Mouse (Mus musculus): ENCODE measurements around the gene Hccs. TPM values are rescaled to one million over a fixed set of nuclear protein-coding genes. Genes with fewer than 3 reads are reported as not detected.

The Hccs gene
- polyA plus RNA-seq (2012; fragmentation: generic; extraction: Trizol) = 8.5 TPM

DNA sequence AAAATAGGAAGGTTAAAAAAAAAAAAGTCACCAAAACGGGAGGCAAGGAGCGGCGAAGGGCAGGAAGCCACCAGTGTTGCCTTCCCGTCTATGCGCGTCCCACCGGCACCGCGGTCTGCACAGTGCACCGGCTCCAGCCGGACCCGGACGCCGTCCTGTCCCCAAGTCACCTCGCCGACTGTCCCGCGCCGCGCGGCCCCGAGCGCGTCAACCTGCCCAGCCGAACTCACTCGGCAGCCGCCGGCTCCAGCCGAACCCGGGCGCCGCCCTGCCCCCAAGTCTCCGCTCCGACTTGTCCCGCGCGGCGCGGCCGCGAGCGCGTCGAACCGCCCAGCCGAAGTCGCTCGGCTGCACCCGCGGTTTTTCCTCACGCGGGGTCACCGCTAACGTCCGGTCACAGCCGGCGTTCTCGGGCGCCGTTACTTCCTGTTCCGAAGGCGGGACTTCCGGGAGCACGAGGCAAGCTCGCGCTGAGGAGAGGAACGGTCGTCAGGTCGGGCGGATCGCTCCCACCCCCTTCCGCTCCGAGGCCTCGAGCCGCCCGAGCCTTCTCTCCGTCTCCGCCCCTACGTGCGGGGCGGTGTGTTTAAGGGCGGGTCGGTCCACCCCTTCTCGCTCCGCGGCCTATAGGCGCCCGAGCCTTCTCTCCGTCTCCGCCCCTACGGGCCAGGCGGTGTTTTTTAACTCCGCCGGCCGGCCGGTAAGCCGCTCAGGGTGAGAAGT lies at the start of gene Hccs:
TSS of gene Hccs (minus strand) at position 428 of the 723 bp plus-strand sequence.
- no peak for TF ChIP-seq USF1 (IDR thresholded peaks at IDR 0.05; ENCODE audit: low read depth)
- TF ChIP-seq CEBPB (IDR thresholded peaks at IDR 0.05; ENCODE audit: insufficient read depth, poor library complexity, severe bottlenecking) = no peak
- TF ChIP-seq REST (IDR thresholded peaks at IDR 0.05; ENCODE audit: insufficient read depth, insufficient read length) = no peak
- no peak for TF ChIP-seq SRF (IDR thresholded peaks at IDR 0.05; ENCODE audit: control insufficient read depth, insufficient read length, low read depth)
- TF ChIP-seq TCF12 (IDR thresholded peaks at IDR 0.05; ENCODE audit: insufficient read depth, poor library complexity, severe bottlenecking) = no peak
- no peak for TF ChIP-seq MAX (IDR thresholded peaks at IDR 0.05; ENCODE audit: low read depth)
- TF ChIP-seq E2F4 (IDR thresholded peaks at IDR 0.05; ENCODE audit: insufficient read depth) = peak; percentile 80
- no peak for TF ChIP-seq POLR2AphosphoS2 (IDR thresholded peaks at IDR 0.05; ENCODE audit: insufficient read length, low read depth)
- no peak for TF ChIP-seq TCF3 (IDR thresholded peaks at IDR 0.05; ENCODE audit: insufficient read length, low read depth)
- peak; percentile 50 for TF ChIP-seq POLR2A (IDR thresholded peaks at IDR 0.05; ENCODE audit: insufficient read length, low read depth)
- TF ChIP-seq MYOD1 (IDR thresholded peaks at IDR 0.05; ENCODE audit: control insufficient read depth in 1 of 3, insufficient read length in 2 of 3, low read depth in 2 of 3) = peak in 1 of 3 experiments; percentile 11
- TF ChIP-seq MYOG (IDR thresholded peaks at IDR 0.05; ENCODE audit: control insufficient read depth in 1 of 3, insufficient read depth in 1 of 3, insufficient read length in 2 of 3, low read depth in 2 of 3) = no peak
- Histone ChIP-seq H3ac (ENCODE audit: control insufficient read depth, insufficient read length) (peak within 1 kb of the TSS; percentile 49), H3K79me2 (ENCODE audit: control insufficient read depth, insufficient read depth) (no peaks in the 10 kb centered on the region), H3K4me3 (peak within 1 kb of the TSS; percentile 40), H3K27me3 (ENCODE audit: control insufficient read depth, insufficient read depth, insufficient read length) (no peaks in the 10 kb centered on the region), H3K36me3 (ENCODE audit: control insufficient read depth, insufficient read depth) (peaks cover 8% of the 10 kb centered on the region), H3K4me2 (ENCODE audit: low read depth) (peak within 1 kb of the TSS; percentile 75)

DNA sequence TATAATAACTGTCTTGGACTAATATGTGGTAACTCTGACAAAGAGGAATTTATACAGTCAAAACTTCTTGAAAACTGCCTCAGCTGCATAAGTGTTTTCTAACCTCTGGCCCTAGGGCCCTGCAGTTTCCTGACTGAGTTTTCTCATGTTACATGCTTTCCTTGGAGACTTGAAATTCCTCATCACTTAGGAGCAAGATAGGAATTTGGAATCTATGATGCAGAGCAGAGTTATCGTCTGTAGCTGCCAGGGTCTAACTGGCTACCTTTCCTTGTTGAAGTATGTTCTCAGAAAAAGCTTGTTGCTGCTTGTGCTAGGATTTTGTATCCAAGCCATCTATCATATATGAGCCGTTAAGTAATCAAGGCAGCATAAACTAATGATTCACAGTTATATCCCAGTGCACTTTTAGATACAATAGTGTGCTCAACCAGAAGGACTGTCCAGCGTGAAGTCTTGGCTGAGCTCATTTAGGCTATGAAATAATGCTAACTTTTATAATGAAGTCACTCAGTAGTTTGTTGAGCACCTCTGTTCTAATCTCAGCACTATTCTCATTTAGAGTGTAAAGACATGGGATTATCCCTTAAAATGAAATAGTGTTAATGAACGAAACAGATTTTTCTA lies 37.1 kb upstream of the Hccs start:
- Histone ChIP-seq H3K4me3 (no peak overlapping the region), H3K36me3 (ENCODE audit: control insufficient read depth, insufficient read depth) (no peaks in the 10 kb centered on the region), H3K4me2 (ENCODE audit: low read depth) (no peak overlapping the region), H3K79me2 (ENCODE audit: control insufficient read depth, insufficient read depth) (no peaks in the 10 kb centered on the region), H3ac (ENCODE audit: control insufficient read depth, insufficient read length) (no peak overlapping the region), H3K27me3 (ENCODE audit: control insufficient read depth, insufficient read depth, insufficient read length) (no peaks in the 10 kb centered on the region)
- no peak for TF ChIP-seq REST (IDR thresholded peaks at IDR 0.05; ENCODE audit: insufficient read depth, insufficient read length)
- TF ChIP-seq POLR2AphosphoS2 (IDR thresholded peaks at IDR 0.05; ENCODE audit: insufficient read length, low read depth) = no peak
- no peak for TF ChIP-seq SRF (IDR thresholded peaks at IDR 0.05; ENCODE audit: control insufficient read depth, insufficient read length, low read depth)

DNA sequence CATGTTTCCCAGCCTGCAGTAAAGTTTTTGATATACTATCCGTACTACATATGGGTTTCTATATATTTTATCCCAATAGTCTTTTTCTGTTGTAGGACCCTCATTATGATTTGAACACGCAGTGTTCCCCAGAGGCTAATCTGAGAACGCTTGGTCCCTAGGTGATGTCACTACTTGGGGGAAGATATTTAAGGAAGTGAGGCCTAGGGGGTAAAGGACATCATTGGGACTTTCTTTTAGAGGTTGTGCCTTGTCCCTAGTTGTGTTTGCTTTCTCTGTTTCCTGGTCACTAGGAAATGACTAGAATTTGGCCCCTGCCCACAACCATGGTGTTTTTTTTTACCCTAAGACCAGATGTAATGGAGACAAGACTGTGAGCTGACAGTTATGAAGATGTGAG lies 18.0 kb upstream of the Hccs start:
- Histone ChIP-seq H3K36me3 (ENCODE audit: control insufficient read depth, insufficient read depth) (no peaks in the 10 kb centered on the region), H3K4me2 (ENCODE audit: low read depth) (no peak overlapping the region), H3ac (ENCODE audit: control insufficient read depth, insufficient read length) (no peak overlapping the region), H3K4me3 (no peak overlapping the region), H3K79me2 (ENCODE audit: control insufficient read depth, insufficient read depth) (no peaks in the 10 kb centered on the region), H3K27me3 (ENCODE audit: control insufficient read depth, insufficient read depth, insufficient read length) (no peaks in the 10 kb centered on the region)
- TF ChIP-seq POLR2A (IDR thresholded peaks at IDR 0.05; ENCODE audit: insufficient read length, low read depth) = no peak
- no peak for TF ChIP-seq REST (IDR thresholded peaks at IDR 0.05; ENCODE audit: insufficient read depth, insufficient read length)
- no peak for TF ChIP-seq TCF3 (IDR thresholded peaks at IDR 0.05; ENCODE audit: insufficient read length, low read depth)
- TF ChIP-seq TCF12 (IDR thresholded peaks at IDR 0.05; ENCODE audit: insufficient read depth, poor library complexity, severe bottlenecking) = no peak
- no peak for TF ChIP-seq POLR2AphosphoS2 (IDR thresholded peaks at IDR 0.05; ENCODE audit: insufficient read length, low read depth)

DNA sequence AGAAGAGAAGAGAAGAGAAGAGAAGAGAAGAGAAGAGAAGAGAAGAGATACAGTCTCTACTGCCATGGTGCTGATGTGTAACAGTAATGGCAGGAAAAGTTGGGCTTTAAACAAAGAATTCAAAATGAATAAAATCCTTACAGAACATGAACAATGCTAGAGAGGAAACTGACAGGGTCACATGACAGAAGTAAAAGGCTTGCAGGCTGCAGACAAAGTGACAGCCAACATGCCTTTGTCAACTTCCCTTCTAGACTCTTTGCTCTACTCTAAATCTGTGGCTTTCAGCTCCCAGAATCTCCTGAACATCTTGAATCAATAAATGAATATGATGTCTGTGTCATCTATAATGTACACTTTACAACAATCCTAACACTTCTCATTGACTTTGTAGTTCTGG lies 17.4 kb upstream of the Hccs start:
- H3K27me3 ChIP-seq (ENCODE audit: control insufficient read depth, insufficient read depth, insufficient read length) = no peaks in the 10 kb centered on the region
- no peak overlapping the region for H3ac ChIP-seq (ENCODE audit: control insufficient read depth, insufficient read length)
- no peak overlapping the region for H3K4me3 ChIP-seq
- H3K4me2 ChIP-seq (ENCODE audit: low read depth) = no peak overlapping the region
- no peaks in the 10 kb centered on the region for H3K36me3 ChIP-seq (ENCODE audit: control insufficient read depth, insufficient read depth)
- TF ChIP-seq SRF (IDR thresholded peaks at IDR 0.05; ENCODE audit: control insufficient read depth, insufficient read length, low read depth) (no peak), REST (IDR thresholded peaks at IDR 0.05; ENCODE audit: insufficient read depth, insufficient read length) (no peak), CEBPB (IDR thresholded peaks at IDR 0.05; ENCODE audit: insufficient read depth, poor library complexity, severe bottlenecking) (no peak), MYOG (IDR thresholded peaks at IDR 0.05; ENCODE audit: control insufficient read depth in 1 of 3, insufficient read depth in 1 of 3, insufficient read length in 2 of 3, low read depth in 2 of 3) (no peak), MAX (IDR thresholded peaks at IDR 0.05; ENCODE audit: low read depth) (no peak), POLR2AphosphoS2 (IDR thresholded peaks at IDR 0.05; ENCODE audit: insufficient read length, low read depth) (no peak), USF1 (IDR thresholded peaks at IDR 0.05; ENCODE audit: low read depth) (no peak)
- H3K79me2 ChIP-seq (ENCODE audit: control insufficient read depth, insufficient read depth) = no peaks in the 10 kb centered on the region

DNA sequence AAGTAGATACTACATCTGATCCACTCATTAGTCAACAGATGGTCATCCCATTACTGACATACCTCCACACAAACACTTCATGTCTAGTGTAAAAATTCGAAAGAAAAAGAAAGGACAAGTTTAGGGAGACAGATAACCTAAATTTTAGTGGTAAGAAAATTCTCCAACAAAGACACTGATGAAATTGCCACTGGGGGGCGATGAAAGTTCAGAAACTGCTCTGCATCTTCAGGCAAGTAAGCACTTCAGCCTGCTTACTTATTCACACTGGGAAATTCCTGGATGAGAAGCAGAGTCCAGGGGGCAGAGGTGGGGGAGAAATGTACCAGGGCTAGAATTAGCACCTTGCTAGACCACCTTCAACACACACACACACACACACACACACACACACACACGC lies 12.1 kb upstream of the Hccs start:
- H3K27me3 ChIP-seq (ENCODE audit: control insufficient read depth, insufficient read depth, insufficient read length) = no peaks in the 10 kb centered on the region
- no peak overlapping the region for H3K4me2 ChIP-seq (ENCODE audit: low read depth)
- H3K4me3 ChIP-seq = no peak overlapping the region
- no peaks in the 10 kb centered on the region for H3K79me2 ChIP-seq (ENCODE audit: control insufficient read depth, insufficient read depth)
- no peaks in the 10 kb centered on the region for H3K36me3 ChIP-seq (ENCODE audit: control insufficient read depth, insufficient read depth)
- TF ChIP-seq TCF3 (IDR thresholded peaks at IDR 0.05; ENCODE audit: insufficient read length, low read depth) = no peak
- TF ChIP-seq E2F4 (IDR thresholded peaks at IDR 0.05; ENCODE audit: insufficient read depth) = no peak
- no peak for TF ChIP-seq SRF (IDR thresholded peaks at IDR 0.05; ENCODE audit: control insufficient read depth, insufficient read length, low read depth)
- no peak for TF ChIP-seq POLR2A (IDR thresholded peaks at IDR 0.05; ENCODE audit: insufficient read length, low read depth)
- TF ChIP-seq USF1 (IDR thresholded peaks at IDR 0.05; ENCODE audit: low read depth) = no peak
- no peak for TF ChIP-seq POLR2AphosphoS2 (IDR thresholded peaks at IDR 0.05; ENCODE audit: insufficient read length, low read depth)
- TF ChIP-seq MYOD1 (IDR thresholded peaks at IDR 0.05; ENCODE audit: control insufficient read depth in 1 of 3, insufficient read length in 2 of 3, low read depth in 2 of 3) = no peak
- no peak for TF ChIP-seq MYOG (IDR thresholded peaks at IDR 0.05; ENCODE audit: control insufficient read depth in 1 of 3, insufficient read depth in 1 of 3, insufficient read length in 2 of 3, low read depth in 2 of 3)
- TF ChIP-seq MAX (IDR thresholded peaks at IDR 0.05; ENCODE audit: low read depth) = no peak
- no peak for TF ChIP-seq TCF12 (IDR thresholded peaks at IDR 0.05; ENCODE audit: insufficient read depth, poor library complexity, severe bottlenecking)
- no peak for TF ChIP-seq CEBPB (IDR thresholded peaks at IDR 0.05; ENCODE audit: insufficient read depth, poor library complexity, severe bottlenecking)
- no peak for TF ChIP-seq REST (IDR thresholded peaks at IDR 0.05; ENCODE audit: insufficient read depth, insufficient read length)
- no peak overlapping the region for H3ac ChIP-seq (ENCODE audit: control insufficient read depth, insufficient read length)
